Mouse (Mus musculus) kidney, adult 18-20 months (tissue): ENCODE measurements at regions not wholly inside any gene's neighbourhood (a gene's known extent, or its start where the extent isn't known, plus 50 kb on each side); places are given as distances from the start of the nearest gene placed in this dataset.

Experiments
- DNase-seq: peaks from one replicate; pipeline ENCODE4 v3.0.0; 2021

GRCm38 (mm10) chr1:185519811-185520210 lies 65.2 kb downstream of the Slc30a10 start:
- DNase-seq: no peak

- no peak for DNase-seq
These were observed 69.4 kb downstream of the Slc30a10 start for GRCm38 (mm10) chr1:185524020-185524419.

- DNase-seq: no peak
These were observed 78.8 kb downstream of the Slc30a10 start for GRCm38 (mm10) chr1:185533471-185533870.

- no peak for DNase-seq
These were observed 79.5 kb downstream of the Slc30a10 start for GRCm38 (mm10) chr1:185534129-185534528.

GRCm38 (mm10) chr1:185535321-185535720 lies 80.7 kb downstream of the Slc30a10 start:
- no peak for DNase-seq

GRCm38 (mm10) chr1:185537236-185537635 lies 82.6 kb downstream of the Slc30a10 start:
- DNase-seq: no peak

GRCm38 (mm10) chr1:185539458-185539857 lies 84.8 kb downstream of the Slc30a10 start:
- no peak for DNase-seq

GRCm38 (mm10) chr1:185546346-185546745 lies 91.7 kb downstream of the Slc30a10 start:
- DNase-seq: no peak

GRCm38 (mm10) chr1:185572761-185573530 lies 118.3 kb downstream of the Slc30a10 start:
- DNase-seq: no peak

- no peak for DNase-seq
These were observed 120.3 kb downstream of the Slc30a10 start for GRCm38 (mm10) chr1:185574978-185575377.

GRCm38 (mm10) chr1:185579824-185580223 lies 125.2 kb downstream of the Slc30a10 start:
- no peak for DNase-seq

GRCm38 (mm10) chr1:185585191-185585870 lies 130.7 kb downstream of the Slc30a10 start:
- no peak for DNase-seq

- DNase-seq: no peak
These were observed 133.2 kb downstream of the Slc30a10 start for GRCm38 (mm10) chr1:185587671-185588347.

- DNase-seq: no peak
These were observed 133.7 kb downstream of the Slc30a10 start for GRCm38 (mm10) chr1:185588348-185588719.

- DNase-seq: no peak
These were observed 142.2 kb downstream of the Slc30a10 start for GRCm38 (mm10) chr1:185596815-185597214.

GRCm38 (mm10) chr1:185598514-185598913 lies 143.9 kb downstream of the Slc30a10 start:
- DNase-seq: no peak

GRCm38 (mm10) chr1:185601166-185601565 lies 146.5 kb downstream of the Slc30a10 start:
- DNase-seq: no peak

- no peak for DNase-seq
These were observed 151.3 kb downstream of the Slc30a10 start for GRCm38 (mm10) chr1:185605996-185606395.

GRCm38 (mm10) chr1:185607611-185608010 lies 153.0 kb downstream of the Slc30a10 start:
- peak; percentile 7 for DNase-seq

- no peak for DNase-seq
These were observed 153.8 kb downstream of the Slc30a10 start for GRCm38 (mm10) chr1:185608440-185608839.

- no peak for DNase-seq
These were observed 155.9 kb downstream of the Slc30a10 start for GRCm38 (mm10) chr1:185610586-185610985.

GRCm38 (mm10) chr1:185615819-185616429 lies 161.3 kb downstream of the Slc30a10 start:
- DNase-seq: no peak

GRCm38 (mm10) chr1:185617691-185618090 lies 163.0 kb downstream of the Slc30a10 start:
- DNase-seq: no peak
